Mouse (Mus musculus) kidney, postnatal 36 days (tissue): ENCODE results near the gene Pdcd7.

Source experiments
- DNase-seq, 2 experiments: peaks; one replicate each; pipeline ENCODE4 v3.0.0; 2021 to 2022; ENCODE audit warnings: mixed read lengths in 2 of 2

The Pdcd7 gene

DNA sequence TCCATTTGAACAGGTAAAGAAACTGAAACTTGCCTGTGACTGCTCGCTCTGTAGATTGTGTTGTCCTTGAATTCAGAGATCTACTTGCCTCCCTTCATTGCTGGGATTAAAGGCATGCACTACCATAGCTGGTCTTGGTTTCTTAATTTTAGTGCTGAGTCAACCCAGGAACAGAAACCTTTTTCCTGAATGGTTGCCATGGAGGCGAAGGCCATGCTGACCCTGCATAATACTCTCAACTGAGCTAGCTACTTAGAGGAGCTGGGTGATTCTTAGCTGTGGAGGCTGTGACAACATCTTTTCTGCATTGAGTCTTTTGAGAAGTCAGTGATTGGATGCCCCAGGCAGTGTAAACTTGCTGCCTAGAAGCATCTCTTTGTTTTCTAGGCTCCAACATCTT is 11.1 kb downstream of the Pdcd7 start:
- DNase-seq: no peak

DNA sequence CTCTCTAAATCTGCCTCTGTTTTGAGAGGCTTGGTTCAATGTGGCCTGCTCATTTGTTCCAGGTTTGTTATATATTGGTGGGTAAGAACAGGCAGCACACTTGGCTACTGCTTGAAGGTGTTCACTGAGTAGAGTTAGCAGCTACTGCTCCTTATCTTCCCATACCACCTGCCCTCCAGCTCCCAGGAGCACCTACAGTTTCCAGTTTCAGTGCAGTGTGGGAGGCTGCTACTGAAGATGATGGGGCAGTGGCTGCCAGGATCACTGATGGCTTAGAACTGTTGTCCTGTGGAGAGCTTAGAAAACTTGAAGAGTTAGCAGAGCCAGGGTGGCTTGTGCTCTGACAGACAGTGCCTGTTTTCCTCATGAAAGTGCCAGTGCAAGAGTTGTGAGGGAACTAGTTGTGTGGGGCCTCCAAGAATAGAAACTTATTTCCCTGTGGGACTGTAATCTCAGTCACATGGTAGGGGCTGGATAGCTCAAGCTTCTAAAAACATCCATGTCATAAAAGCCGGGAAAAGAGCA is 13.1 kb downstream of the Pdcd7 start:
- peak in 1 of 2 experiments; percentile 21 for DNase-seq

DNA sequence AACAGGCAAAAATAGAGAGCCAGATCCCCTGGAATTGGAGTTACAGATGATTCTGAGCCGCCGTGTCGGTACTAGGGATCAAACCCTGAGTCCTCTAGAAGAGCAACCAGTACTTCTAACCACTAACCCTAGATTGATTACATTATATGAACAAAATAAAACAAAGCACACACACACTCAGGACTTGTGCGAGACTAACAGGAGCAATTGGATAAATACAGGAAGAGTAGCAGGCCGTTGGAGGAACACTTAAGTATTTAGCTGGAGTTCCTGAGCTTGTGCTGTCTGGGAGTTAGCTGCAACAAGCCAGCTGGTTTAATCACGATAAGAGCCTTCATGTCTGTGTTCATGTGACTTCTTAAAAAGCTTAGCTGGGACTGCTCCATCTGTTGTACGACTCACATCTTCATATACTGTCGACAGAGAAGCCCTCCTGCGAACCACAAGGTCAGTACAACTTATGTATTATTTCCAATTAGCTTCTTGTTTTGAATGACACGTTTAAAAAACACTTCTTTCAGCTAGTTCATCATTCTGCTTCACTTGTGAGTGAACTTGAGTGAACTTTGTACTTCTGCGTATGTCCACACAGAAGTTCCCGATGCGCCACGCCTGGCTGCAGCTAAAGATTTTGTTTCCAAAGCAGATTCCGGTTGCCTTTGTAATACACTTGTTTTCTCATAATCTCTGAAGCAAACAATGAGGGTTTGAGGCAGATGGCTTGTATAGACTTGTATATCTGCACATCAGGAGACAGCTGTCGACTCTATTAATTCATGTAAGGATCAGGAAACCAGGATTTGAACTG is 14.9 kb downstream of the Pdcd7 start, which contains the start of gene Ubap1l:
Gene Ubap1l, plus strand, starts transcription at position 401 of the 808 bp plus-strand sequence.
- DNase-seq: peak; percentile 57 to 67

DNA sequence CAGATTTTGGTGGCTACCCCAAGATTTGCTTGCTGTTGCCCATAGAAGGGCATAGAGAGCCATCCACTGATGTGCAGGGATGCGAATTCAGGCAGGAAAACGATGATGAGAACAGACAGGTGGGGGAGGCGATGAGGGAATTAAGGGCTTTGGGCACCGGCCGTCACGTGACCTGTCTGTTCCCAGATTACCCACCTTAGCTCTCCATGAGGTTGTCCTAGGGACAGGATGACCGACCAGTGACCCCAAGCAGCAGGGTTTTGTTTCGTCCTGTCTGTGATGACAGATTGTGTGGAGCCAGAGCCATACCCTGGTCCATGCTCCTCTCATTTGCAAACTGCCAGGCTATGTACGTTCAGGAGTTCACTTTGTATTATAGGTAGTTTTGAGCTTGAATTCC is 17.8 kb downstream of the Pdcd7 start:
- no peak for DNase-seq

DNA sequence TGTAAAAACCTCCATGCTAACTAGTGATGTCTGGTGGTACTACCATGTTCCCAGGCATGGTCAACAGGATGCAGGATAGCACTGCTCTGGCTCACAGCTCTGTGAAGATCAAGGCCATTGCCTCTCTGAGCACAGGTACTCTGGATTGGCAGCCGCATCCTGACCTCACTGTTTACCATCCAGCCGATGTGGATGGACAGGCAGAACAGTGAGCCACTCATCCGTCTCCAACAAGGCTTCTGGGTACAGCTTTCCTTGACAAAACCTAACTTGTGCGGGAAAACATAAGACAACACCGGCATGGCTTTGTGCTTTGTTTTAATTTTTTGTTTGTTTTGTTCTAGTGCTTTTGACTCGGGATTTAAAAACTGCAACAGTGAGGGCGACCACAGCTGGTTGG is 19.8 kb downstream of the Pdcd7 start:
- DNase-seq: no peak

DNA sequence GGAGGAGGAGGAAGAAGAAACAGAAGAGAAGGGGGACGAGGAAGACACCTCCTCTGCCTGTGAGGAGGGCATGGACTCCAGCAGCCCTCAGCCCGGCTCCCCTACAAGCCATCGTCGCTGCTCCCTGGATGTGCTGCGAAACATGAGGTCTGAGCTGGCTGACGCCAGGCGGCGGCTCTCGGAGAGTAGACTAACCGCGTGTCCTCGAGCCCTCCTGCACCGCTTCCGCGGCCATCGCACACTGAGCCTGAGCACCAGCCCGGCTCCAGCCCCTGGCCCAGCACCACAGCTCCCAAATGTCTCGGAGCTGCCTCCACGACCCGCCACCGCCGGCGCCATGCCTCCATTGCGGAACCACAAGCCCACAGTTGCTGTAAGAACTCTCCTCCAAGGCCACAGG is 25.9 kb downstream of the Pdcd7 start:
- DNase-seq: no peak

DNA sequence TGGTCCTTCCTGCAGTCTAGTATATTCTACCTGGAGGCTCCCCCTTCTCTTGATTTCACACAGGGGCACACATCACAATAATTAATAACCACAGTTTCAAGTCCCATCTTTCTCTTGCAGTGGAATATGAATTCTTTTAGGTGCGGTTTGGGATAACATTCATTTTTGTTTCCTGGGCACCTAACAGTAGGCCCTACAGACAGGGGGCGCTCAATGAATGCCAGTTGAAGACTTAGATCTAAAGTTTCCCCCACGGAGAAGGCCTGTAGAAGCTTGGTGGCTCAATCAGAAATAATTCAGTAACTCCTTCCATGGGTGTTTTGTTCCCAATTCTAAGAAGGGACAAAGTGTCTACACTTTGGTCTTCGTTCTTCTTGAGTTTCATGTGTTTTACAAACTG is 26.5 kb downstream of the Pdcd7 start:
- peak; percentile 59 to 82 for DNase-seq

DNA sequence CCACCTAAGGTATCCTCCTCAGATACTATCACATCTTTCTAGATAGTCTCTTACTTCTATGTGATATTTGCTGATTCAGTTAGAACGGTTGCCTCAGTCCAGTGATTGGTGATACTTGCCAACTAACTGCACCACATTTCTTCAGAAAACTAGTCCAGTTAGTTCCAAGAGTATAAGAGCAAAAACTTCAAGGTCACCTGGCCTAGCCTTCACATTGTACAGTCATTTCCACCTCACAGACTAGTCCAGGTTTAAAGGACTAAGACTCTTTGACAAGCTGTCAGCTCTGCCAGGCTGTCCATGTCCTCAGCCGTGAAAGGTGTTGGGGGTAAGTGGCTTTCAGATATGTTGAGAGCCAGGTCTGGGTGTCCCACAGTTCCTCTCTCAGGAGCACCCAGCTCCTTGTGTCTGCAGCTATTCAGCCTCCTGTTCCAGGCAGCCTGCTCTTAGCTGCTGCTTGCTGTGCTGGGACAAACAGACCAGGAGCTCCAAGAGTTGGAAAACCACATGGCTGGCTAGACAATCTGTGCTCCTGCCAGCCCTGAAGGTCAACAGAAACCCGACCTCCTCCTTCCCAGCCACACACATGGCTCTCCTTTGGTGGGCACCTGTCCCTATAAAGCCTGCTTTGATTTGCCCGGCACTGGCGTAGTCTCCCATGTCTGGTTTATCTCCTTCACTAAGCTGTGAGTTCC is 28.7 kb downstream of the Pdcd7 start:
- DNase-seq: no peak

DNA sequence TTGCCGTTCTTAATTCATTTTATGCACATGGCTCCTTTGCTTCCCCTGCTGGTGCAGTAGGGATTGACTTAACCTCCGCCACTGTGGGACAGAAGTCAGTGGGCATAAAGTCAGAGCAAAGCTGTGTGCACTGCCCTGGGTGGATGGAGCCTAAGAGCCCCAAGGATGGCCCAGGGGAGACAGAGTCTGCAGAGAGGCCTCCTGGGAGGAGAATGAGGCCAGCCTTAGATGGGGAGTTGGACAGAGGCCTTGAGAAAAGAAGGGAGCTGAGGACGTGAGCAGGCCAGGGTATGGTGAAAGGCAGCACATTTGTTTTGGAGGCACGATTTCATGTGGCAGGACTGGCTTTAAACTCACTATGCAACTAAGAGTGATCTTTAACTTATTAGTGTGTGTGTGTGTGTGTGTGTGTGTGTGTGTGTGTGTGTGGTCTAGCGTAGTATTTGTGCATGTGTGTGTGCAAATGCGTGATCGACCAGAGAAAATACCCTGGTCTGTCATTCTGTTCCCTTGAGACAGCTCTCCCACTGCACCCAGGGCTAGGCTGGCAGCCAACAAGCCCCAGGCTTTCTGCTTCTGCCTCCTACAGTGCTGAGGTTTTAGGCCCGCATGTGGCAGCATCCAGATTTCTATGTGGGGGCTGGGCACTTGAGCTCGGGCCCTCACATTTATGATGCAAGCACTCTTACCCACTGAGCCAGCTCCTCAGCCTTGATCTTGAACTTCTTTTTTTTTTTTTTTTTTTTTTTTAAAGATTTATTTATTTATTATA is 29.4 kb downstream of the Pdcd7 start:
- DNase-seq: peak; percentile 18

DNA sequence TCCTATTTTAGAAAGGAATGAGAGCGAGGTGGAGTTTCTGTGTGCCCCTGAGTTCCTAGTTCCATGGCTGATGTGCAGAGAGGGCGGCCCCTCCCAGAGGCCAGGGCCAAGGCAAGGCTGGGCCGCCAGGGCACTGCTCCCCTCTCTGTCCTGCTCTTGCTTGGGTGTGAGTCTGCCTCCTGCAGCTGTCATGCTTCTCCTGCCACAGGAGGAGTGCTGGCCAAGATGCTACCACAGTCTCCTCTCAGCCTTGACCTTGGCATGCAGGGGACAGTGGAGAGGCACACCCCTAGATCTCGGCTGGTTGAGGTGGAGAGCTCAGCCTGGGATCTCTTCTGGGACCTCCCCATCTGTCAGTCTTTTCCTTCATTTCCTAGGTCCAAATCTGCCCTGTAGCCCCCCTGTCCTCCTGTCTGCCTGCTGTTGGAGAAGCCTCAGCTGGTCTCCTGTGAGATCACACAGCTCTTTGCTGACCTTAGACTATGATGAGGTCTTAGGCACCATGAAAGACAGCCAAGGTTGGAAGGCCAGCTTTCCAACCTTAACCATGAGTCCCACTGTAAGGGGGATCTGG is 35.2 kb downstream of the Pdcd7 start:
- no peak for DNase-seq

DNA sequence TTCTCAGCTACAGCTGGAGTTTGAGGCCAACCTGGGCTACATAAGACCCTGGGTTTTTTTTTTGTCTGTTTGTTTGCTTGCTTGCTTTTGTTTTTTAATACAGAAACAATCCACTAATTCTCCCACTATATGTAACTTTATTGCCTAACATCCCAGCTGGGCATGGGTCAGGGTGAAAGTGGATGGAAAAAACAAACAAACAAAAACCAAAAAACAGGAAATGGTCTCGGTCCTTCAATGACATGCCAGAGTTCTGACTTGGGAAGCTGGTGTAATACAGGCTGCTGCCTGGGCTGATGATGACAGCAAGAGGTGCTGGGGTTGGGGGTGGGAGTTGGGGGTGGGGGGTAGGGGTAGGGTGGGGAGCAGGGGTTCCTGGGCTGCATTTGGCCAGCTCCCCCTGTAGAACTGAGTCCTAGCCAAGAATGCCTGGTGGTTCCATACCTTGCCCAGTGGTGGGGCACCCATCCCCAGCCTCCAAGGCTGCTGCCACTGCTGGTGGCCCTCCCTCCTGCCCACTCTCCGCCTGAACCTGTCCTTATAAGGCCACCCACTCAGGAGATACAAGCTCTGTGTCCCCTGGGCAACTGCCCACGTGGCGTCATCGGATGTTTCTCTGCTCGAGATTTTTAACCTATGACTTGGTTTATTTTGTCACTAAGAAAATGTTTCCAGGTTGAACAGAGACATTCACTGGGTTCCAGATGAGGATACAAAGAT is 36.3 kb downstream of the Pdcd7 start:
- DNase-seq: no peak

DNA sequence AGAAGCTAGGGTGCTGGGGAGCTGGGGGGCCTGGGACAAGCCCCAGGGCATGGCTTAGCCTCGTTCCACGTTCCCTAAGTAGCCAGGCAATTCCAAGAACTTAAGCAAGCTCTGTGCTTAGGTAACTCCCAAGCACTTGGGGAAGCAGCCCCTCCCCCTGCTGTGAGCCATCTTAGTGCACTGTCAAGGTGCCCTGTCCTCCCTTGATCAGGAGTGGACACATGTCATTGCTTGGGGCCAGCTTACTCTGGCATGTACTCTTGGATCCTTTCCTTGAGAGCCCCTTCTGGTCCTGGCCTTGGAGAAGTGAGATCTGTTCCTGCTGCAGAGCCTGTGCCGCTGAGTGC is 36.8 kb downstream of the Pdcd7 start:
- DNase-seq: no peak

DNA sequence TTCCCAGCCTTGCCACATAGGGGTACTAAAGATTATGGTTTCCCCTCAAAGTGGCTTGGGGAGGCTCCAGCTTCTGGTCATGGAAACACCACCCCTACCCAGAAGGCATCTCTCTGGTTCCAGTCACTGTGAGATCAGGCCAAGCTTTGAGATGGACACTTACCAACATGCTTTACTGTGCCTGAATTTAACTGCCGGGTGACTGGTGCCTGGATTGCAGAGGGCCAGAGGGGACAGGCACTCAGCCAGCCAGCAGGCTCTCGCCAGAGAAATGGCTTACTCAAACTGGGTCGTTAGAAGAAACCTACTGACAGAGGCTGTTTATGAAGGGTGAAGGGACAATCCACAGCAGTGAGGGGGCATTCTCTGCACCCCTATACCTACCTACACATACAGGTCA is 38.4 kb downstream of the Pdcd7 start:
- peak in 1 of 2 experiments; percentile 45 for DNase-seq

DNA sequence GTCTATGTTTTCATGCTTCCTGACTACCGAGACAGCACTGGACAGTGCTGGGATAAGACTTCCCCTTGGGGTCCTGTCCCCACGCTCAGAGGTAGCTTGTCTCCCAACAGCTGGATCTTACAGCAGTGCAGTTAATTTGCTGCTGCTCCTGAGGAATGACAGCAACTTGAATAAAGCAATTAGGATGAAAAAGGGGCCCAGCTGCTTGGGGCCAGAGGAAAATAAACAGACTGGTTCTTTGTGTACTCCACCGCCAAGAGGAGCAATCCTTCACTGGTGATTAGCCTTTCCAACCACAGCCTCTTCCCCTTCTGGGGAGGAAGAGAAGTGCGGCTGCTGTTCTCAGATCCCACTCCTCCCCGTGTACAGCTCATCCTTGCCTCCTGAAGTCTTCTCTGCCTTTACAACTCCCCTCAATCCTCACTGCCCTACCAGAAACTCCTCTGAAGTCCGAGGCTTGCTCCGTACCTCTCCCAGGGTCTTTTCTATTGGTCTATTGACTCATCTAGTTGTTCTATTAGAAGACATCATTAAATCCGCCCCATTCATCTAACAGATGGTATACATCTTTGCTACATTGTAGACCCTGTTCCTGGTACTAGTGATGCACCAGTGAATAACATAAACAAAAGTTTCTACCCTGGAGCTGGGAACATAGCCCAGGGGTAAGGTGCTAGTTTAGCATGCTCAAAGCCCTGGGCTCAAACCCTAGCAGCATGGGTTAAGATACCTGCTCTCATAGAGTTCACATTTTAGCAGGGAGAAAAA is 40.7 kb downstream of the Pdcd7 start:
- peak in 1 of 2 experiments; percentile 50 for DNase-seq

DNA sequence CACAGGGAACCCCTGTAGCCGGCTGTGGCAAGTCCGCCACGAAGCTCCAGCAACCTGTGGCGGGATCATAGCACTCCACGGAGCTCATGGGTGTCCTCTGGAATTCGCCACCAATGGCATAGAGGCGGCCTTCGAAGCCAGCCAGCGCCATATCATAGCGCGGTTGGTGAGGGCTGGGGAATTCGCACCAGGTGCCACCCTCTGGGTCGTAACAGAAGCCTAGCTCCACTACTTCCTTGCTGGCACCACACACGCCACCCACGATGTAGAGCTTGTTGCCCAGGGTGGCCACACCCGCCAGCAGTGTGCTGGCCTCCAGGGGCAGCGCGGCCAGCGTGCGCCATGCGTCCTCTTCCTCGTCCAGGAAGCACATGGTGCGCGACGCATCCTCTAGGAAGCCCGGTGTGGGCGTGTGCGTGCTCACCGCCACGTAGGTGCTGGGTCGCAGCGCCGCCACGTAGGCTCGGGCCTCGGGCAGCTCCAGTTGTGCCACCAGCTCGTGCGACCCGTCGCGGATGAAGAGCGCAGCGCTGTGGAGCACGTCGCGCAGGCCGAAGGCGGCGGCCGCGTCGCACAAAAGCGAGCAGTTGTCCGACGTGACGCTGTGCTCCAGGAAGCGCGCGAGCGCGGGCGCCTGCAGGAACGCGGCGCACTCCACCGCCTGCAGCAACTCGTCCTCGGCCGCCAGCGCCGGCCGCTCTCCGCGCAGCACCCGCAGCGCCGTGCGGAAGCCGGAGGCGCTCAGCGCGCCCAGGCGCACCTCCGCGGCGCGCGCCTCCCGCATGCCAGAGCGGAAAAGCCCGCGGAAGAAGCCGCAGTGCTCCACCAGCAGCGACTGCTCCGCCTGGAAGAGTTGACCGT is 45.1 kb downstream of the Pdcd7 start:
- peak in 1 of 2 experiments; percentile 56 for DNase-seq

DNA sequence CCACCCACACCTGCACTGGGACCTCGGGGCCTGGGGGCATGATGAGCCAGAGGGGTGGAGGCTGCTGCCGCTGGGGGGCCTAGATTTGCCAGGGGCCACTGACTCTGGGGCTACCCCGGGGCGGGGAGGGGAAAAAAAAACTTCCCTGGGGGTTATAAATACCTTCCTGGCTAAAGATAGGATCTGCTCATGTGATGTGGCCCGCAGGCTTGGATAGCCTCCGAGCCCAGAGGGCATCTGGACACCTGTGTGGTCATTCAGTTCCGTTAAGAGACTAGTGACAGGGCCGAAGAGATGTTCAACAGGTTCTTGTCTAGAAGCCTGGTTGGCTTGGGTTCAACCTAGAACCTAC is 45.7 kb downstream of the Pdcd7 start, which contains the start of gene Kbtbd13:
Gene Kbtbd13, minus strand, starts transcription at position 40 of the 352 bp plus-strand sequence.
- no peak for DNase-seq

DNA sequence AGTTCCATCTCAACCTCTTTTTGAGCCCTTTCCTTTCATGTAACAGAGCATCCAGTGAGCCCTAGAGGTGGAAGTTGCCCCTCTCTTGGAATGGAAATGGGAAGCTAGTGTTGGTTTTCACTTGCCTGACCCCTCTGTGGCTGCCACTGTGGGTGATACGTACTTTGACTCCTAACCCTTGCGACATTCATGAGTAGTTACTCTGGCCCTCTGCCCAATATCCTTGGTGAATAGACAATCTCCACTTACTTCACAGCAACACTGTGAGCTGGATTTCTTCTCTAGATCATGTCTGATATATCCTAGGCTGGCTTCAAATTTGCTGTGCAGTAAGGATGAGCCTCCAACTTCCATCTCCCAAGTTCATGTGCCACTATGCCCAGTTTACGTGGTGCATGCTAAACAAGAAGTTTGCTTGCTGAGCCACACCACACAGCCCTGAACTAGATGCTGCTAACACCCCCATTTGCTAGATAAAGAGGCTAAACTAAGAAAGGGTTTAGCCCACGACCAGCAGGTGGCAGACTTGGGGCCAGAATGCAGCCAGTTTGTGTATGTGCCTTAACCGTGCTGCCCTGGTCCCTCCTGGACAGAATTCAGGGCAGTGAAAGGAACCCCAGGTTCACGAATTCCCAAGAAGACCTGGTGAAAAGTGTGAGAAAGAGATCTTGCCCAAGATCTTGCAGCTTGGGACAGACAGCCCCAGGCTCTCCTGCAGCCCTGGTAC is 46.9 kb downstream of the Pdcd7 start:
- DNase-seq: peak; percentile 75 to 90

DNA sequence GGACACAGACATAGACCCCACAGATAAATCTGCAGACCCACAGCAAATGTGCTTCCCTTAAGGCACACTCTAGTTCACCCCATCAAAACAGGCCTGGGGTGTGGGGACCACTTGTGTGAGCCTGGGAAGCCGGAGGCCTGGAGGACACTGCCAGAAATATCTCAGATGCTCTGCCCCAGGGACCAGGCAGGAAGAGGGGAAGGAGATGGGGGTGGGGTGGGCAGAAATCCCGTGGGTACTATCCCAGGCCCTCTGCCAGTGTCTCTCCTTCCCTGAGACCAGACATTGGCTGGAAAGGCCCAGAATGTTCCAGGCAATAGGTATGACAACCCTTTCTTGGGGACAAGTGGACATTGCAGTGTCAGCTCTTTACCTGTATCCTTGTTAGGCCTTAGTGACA is 47.7 kb downstream of the Pdcd7 start:
- DNase-seq: no peak

DNA sequence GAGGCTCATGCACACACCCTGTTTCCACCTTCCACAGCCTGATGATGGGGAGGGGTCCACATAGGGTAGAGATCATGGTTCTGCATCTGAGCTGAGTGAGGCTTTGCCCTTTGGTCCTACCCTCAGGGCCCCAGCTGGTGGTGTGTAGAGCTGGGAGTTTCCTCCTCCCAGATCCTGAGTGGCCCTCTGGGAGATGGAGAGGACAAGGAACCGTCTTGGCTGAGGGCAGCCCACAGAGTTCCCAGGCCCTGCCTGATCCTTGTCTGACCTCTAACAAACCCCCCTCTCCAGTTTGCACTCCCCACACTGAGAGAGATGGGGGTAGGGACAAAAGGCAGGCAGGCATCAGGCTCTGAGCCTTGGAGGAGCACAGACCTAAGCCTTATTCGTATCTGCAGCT is 48.5 kb downstream of the Pdcd7 start:
- no peak for DNase-seq

DNA sequence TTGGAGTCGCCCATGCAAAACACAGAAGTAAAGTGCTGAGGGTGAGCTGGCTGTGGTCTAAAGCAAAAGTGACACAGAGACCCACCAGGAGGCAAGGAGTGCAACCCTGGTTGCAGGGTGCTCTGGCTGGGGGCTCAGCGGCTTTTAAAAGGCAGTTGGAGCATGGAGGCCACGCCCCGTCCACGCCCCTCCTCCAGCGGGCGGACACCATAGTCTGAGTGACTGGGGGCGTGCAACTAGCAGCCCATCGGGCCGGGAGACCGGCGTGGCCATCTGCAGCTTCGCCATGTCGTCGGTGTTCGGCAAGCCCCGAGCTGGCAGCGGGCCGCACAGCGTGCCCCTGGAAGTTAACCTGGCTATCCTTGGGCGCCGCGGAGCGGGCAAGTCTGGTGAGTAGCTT is 52.4 kb downstream of the Pdcd7 start, which contains the start of gene Rasl12:
Gene Rasl12, plus strand, starts transcription at position 228 of the 400 bp plus-strand sequence.
- DNase-seq: peak; percentile 67 to 85
